Mouse (Mus musculus): ENCODE measurements around the gene Larp1.
"Not testable (repeated sequence)": the region's sequence is repeated elsewhere in the genome, so short reads cannot be mapped to it uniquely, and the experiment has no call there.

Larp1 gene

GRCm38 (mm10) chr11:58028981-58029380 lies 20.1 kb downstream of the Larp1 start:
- DNase-seq (ENCODE audit: low spot score) = no peak

- no peak for DNase-seq (ENCODE audit: low spot score)
Measured at GRCm38 (mm10) chr11:58029869-58030268, 21.0 kb downstream of the Larp1 start.

GRCm38 (mm10) chr11:58031176-58031575 lies 22.3 kb downstream of the Larp1 start:
- DNase-seq (ENCODE audit: low spot score) = no peak

- DNase-seq (ENCODE audit: low spot score) = no peak
Measured at GRCm38 (mm10) chr11:58033635-58034034, 24.8 kb downstream of the Larp1 start.

- DNase-seq (ENCODE audit: low spot score) = peak; percentile 42
Measured at GRCm38 (mm10) chr11:58039027-58039426, 30.2 kb downstream of the Larp1 start.

- DNase-seq (ENCODE audit: low spot score) = no peak
Measured at GRCm38 (mm10) chr11:58042861-58043431, 34.1 kb downstream of the Larp1 start.

GRCm38 (mm10) chr11:58046438-58046837 lies 37.6 kb downstream of the Larp1 start:
- peak; percentile 30 for DNase-seq (ENCODE audit: low spot score)

GRCm38 (mm10) chr11:58057455-58057854 lies 48.6 kb downstream of the Larp1 start:
- DNase-seq (ENCODE audit: low spot score) = peak; percentile 63

- not testable (repeated sequence) for DNase-seq (ENCODE audit: low spot score)
Measured at GRCm38 (mm10) chr11:58059752-58060151, 50.9 kb downstream of the Larp1 start.

GRCm38 (mm10) chr11:58061218-58061617 lies 52.4 kb downstream of the Larp1 start:
- not testable (repeated sequence) for DNase-seq (ENCODE audit: low spot score)

GRCm38 (mm10) chr11:58062586-58062985 lies 53.7 kb downstream of the Larp1 start:
- DNase-seq (ENCODE audit: low spot score) = no peak

GRCm38 (mm10) chr11:58065025-58065424 lies 56.2 kb downstream of the Larp1 start:
- no peak for DNase-seq (ENCODE audit: low spot score)

GRCm38 (mm10) chr11:58072978-58073377 lies 64.1 kb downstream of the Larp1 start:
- no peak for DNase-seq (ENCODE audit: low spot score)

- DNase-seq (ENCODE audit: low spot score) = no peak
Measured at GRCm38 (mm10) chr11:58077270-58077669, 68.4 kb downstream of the Larp1 start.

- DNase-seq (ENCODE audit: low spot score) = no peak
Measured at GRCm38 (mm10) chr11:58081716-58082115, 72.9 kb downstream of the Larp1 start.

GRCm38 (mm10) chr11:58092541-58092940 lies 83.7 kb downstream of the Larp1 start:
- DNase-seq (ENCODE audit: low spot score) = no peak

- DNase-seq (ENCODE audit: low spot score) = peak; percentile 61
Measured at GRCm38 (mm10) chr11:58093021-58093528, 84.2 kb downstream of the Larp1 start, which contains the start of gene Gm12248. Gm12248 (minus strand) TSS chr11:58093134.

- no peak for DNase-seq (ENCODE audit: low spot score)
Measured at GRCm38 (mm10) chr11:58094766-58095165, 85.9 kb downstream of the Larp1 start.

- no peak for DNase-seq (ENCODE audit: low spot score)
Measured at GRCm38 (mm10) chr11:58095561-58095960, 86.7 kb downstream of the Larp1 start.

GRCm38 (mm10) chr11:58096160-58096559 lies 87.3 kb downstream of the Larp1 start:
- DNase-seq (ENCODE audit: low spot score) = no peak

- DNase-seq (ENCODE audit: low spot score) = peak; percentile 33
Measured at GRCm38 (mm10) chr11:58096821-58097620, 88.2 kb downstream of the Larp1 start.

GRCm38 (mm10) chr11:58097621-58098365 lies 88.9 kb downstream of the Larp1 start:
- DNase-seq (ENCODE audit: low spot score) = no peak

- DNase-seq (ENCODE audit: low spot score) = not testable (repeated sequence)
Measured at GRCm38 (mm10) chr11:58098366-58098720, 89.5 kb downstream of the Larp1 start.

Measured in embryo, embryonic 10.5 days (tissue).